In the genomic region with DNA sequence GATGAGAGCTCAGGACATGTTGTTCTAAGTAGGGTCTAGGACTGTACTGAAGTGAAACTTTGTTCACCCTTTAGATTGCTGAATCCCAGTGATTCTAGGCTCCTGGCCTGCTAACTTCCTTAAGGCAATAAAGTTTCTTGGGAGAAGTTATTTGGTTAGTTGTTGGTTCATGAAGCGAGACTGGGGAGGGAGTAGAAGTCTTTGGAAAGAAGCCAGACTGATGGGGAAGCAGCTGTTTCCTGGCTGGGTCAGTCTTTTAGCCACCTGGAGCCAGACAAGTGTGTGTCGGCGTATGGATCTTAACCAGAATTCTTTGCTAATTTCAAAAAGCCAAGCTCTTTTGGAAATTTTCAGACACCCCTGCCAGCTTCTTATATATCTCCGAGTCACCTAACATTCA, we compare ENCODE assay signal across 9 mouse cellular contexts. TPM values are rescaled to one million over a fixed set of nuclear protein-coding genes. Genes with fewer than 3 reads are reported as not detected.
DNase-seq lines count a peak whose midpoint lies in the region; ATAC-seq and TF ChIP-seq lines count a peak whose summit lies in the region.
"Had no signal": no experiment of that assay in that cellular context is flagged by ENCODE, and none has a peak within 500 bp of the region (broad histone marks: within the 10 kb centered on the region; RNA-seq: fewer than 3 reads in every experiment).

No protein-coding gene starts in this region.

- no peak for TF ChIP-seq EP300 in lung, postnatal 0 days (IDR thresholded peaks at IDR 0.05)

- ATAC-seq in lung, postnatal 0 days, result no peak
- ATAC-seq in intestine, postnatal 0 days, result no peak
- no peak for ATAC-seq in cerebellum, adult (ENCODE audit: insufficient number of reproducible peaks, low FRiP score, low TSS enrichment)

- H3K9me3 ChIP-seq in lung, postnatal 0 days (ENCODE audit: low read length), result no peaks in the 10 kb centered on the region
- H3K9me3 ChIP-seq in intestine, postnatal 0 days (ENCODE audit: control insufficient read depth), result no peaks in the 10 kb centered on the region
- no peaks in the 10 kb centered on the region for H3K9me3 ChIP-seq in limb, embryonic 10.5 days (replicated peaks)

- no peaks in the 10 kb centered on the region for H3K27me3 ChIP-seq in lung, postnatal 0 days (replicated peaks; ENCODE audit: insufficient read depth, low read length)
- H3K27me3 ChIP-seq in intestine, postnatal 0 days (replicated peaks; ENCODE audit: control insufficient read depth, insufficient read depth, low read length), result no peaks in the 10 kb centered on the region
- no peaks in the 10 kb centered on the region for H3K27me3 ChIP-seq in limb, embryonic 10.5 days (ENCODE audit: low read depth, poor library complexity, severe bottlenecking)

- 29% methylated on average over 4 of the region's 4 CpGs for WGBS in lung, postnatal 0 days
- 14% methylated on average over 4 of the region's 4 CpGs for WGBS in intestine, postnatal 0 days
- WGBS in limb, embryonic 10.5 days, result 86% methylated on average over 4 of the region's 4 CpGs

- TF ChIP-seq CTCF in lung, postnatal 0 days (IDR thresholded peaks at IDR 0.05), result no peak
- TF ChIP-seq CTCF in intestine, postnatal 0 days (IDR thresholded peaks at IDR 0.05; ENCODE audit: low read depth), result no peak

- H3K9ac ChIP-seq in lung, postnatal 0 days (replicated peaks; ENCODE audit: low read depth), result no peak overlapping the region
- no peak overlapping the region for H3K9ac ChIP-seq in intestine, postnatal 0 days (ENCODE audit: low read depth, low read length)

- no peak overlapping the region for H3K4me2 ChIP-seq in lung, postnatal 0 days (replicated peaks; ENCODE audit: low read depth, low read length)
- peak overlapping the region; percentile 57 for H3K4me2 ChIP-seq in intestine, postnatal 0 days (replicated peaks; ENCODE audit: low read depth)

- peak; percentile 46 for DNase-seq in lung, postnatal 0 days (ENCODE audit: low spot score)
- no peak for DNase-seq in lung, adult 18-20 months
- no peak for DNase-seq in limb, embryonic 10.5 days (ENCODE audit: low spot score)
- no peak for DNase-seq in thymus, postnatal 4 days
- no peak for DNase-seq in layer of hippocampus, postnatal 36 days
- DNase-seq: adrenal gland, postnatal 25 days; cerebellum, adult 9-10 months had no signal

- H3K4me3 ChIP-seq in lung, postnatal 0 days (ENCODE audit: low read depth, low read length), result no peak overlapping the region
- peak overlapping the region; percentile 38 for H3K4me3 ChIP-seq in intestine, postnatal 0 days (ENCODE audit: low read depth, low read length)
- no peak overlapping the region for H3K4me3 ChIP-seq in limb, embryonic 10.5 days

- no peak overlapping the region for H3K27ac ChIP-seq in lung, postnatal 0 days (ENCODE audit: low read length)
- H3K27ac ChIP-seq in intestine, postnatal 0 days (ENCODE audit: low read depth, low read length), result peak overlapping the region; percentile 60
- H3K27ac ChIP-seq in limb, embryonic 10.5 days, result 0 out of 2 replicates have a peak overlapping the region, but pooled peaks have one; percentile 14

- no peaks in the 10 kb centered on the region; the same call in 1 of the 2 replicates for H3K4me1 ChIP-seq in lung, postnatal 0 days (ENCODE audit: insufficient read depth, low read depth, low read length)
- no peaks in the 10 kb centered on the region; the same call in 1 of the 2 replicates for H3K4me1 ChIP-seq in intestine, postnatal 0 days (replicated peaks; ENCODE audit: control insufficient read depth, insufficient read depth, low read length)
- H3K4me1 ChIP-seq in limb, embryonic 10.5 days, result peaks cover 6% of the 10 kb centered on the region; the same call in 1 of the 2 replicates

- no peaks in the 10 kb centered on the region for H3K36me3 ChIP-seq in lung, postnatal 0 days (ENCODE audit: insufficient read depth, low read length)
- no peaks in the 10 kb centered on the region for H3K36me3 ChIP-seq in intestine, postnatal 0 days (ENCODE audit: control insufficient read depth, insufficient read depth)
- no peaks in the 10 kb centered on the region for H3K36me3 ChIP-seq in limb, embryonic 10.5 days

RNA-seq across cellular contexts. Expression of gene Map3k13, which starts 33.0 kb away (rescaled TPM):
- 0.37 TPM in 2 replicates for polyA plus RNA-seq in lung, postnatal 0 days (2015; fragmentation: Nextera tagmentation; extraction: Ambion mirVana)
- 4.7 and 5.6 TPM in 2 replicates for polyA plus RNA-seq in intestine, postnatal 0 days (2015; fragmentation: Nextera tagmentation; extraction: Ambion mirVana)
- polyA plus RNA-seq in limb, embryonic 10.5 days (2016; fragmentation: Nextera tagmentation; extraction: Ambion mirVana), result 1.2 and 1.8 TPM in 2 replicates
- 10 to 100 TPM; 15.3 to 17.3 TPM for total RNA-seq in layer of hippocampus, postnatal 36 days (2021)

RNA-seq across cellular contexts. Expression of gene Ehhadh, which starts 39.5 kb away (rescaled TPM):
- 2.0 and 2.5 TPM in 2 replicates for polyA plus RNA-seq in lung, postnatal 0 days (2015; fragmentation: Nextera tagmentation; extraction: Ambion mirVana)
- 36.4 and 38.3 TPM in 2 replicates for polyA plus RNA-seq in intestine, postnatal 0 days (2015; fragmentation: Nextera tagmentation; extraction: Ambion mirVana)
- 1.6 and 2.5 TPM in 2 replicates for polyA plus RNA-seq in limb, embryonic 10.5 days (2016; fragmentation: Nextera tagmentation; extraction: Ambion mirVana)
- 1 to 10 TPM; 1.2 to 1.3 TPM for total RNA-seq in layer of hippocampus, postnatal 36 days (2021)

Comparison
In these comparisons a context has a peak if more than half of its experiments do, and no peak if none do; other contexts are left out.
1. RNA of gene Ehhadh, which starts 39.5 kb away (polyA plus RNA-seq): 36.4 to 38.3 TPM in intestine, postnatal 0 days; 1.6 to 2.5 TPM in limb, embryonic 10.5 days and 2.0 to 2.5 TPM in lung, postnatal 0 days; every median in the first group is over 10 times any median in the second.